Mouse (Mus musculus): Measurements from ENCODE around the gene Rph3a. TPM values are rescaled to one million over a fixed set of nuclear protein-coding genes. Genes with fewer than 3 reads are reported as not detected.
"Not testable (repeated sequence)": the region's sequence is repeated elsewhere in the genome, so short reads cannot be mapped to it uniquely, and the experiment has no call there.

Rph3a gene
- total and polyA plus RNA-seq, 3 experiments = not detected

- not testable (repeated sequence) for H3K79me2 ChIP-seq (ENCODE audit: control insufficient read depth, insufficient read depth, low read length, poor library complexity); H3K27me3 ChIP-seq (ENCODE audit: control insufficient read depth in 1 of 2, insufficient read depth in 2 of 2, low read length in 2 of 2); H3K9ac ChIP-seq (ENCODE audit: control insufficient read depth, low read depth, low read length, poor library complexity, severe bottlenecking); H3K27ac ChIP-seq (ENCODE audit: control insufficient read depth, low read depth, low read length); DNase-seq (ENCODE audit: low read depth, low spot score); H3K4me1 ChIP-seq (ENCODE audit: control insufficient read depth in 1 of 2, insufficient read depth in 2 of 2, low read length in 2 of 2); H3K9me3 ChIP-seq (replicated peaks; ENCODE audit: insufficient read depth, low read length); H3K4me3 ChIP-seq (ENCODE audit: control insufficient read depth in 1 of 2, insufficient read depth in 1 of 2, low read depth in 2 of 2, low read length in 2 of 2); H3K36me3 ChIP-seq (ENCODE audit: control insufficient read depth in 1 of 2, insufficient read depth in 2 of 2, low read length in 2 of 2)
Observed at GRCm38 (mm10) chr5:120914204-120914603, 95.7 kb downstream of the Rph3a start, which contains the start of gene Oas1d. TSS of gene Oas1d (plus strand) at chr5:120914536.

DNA sequence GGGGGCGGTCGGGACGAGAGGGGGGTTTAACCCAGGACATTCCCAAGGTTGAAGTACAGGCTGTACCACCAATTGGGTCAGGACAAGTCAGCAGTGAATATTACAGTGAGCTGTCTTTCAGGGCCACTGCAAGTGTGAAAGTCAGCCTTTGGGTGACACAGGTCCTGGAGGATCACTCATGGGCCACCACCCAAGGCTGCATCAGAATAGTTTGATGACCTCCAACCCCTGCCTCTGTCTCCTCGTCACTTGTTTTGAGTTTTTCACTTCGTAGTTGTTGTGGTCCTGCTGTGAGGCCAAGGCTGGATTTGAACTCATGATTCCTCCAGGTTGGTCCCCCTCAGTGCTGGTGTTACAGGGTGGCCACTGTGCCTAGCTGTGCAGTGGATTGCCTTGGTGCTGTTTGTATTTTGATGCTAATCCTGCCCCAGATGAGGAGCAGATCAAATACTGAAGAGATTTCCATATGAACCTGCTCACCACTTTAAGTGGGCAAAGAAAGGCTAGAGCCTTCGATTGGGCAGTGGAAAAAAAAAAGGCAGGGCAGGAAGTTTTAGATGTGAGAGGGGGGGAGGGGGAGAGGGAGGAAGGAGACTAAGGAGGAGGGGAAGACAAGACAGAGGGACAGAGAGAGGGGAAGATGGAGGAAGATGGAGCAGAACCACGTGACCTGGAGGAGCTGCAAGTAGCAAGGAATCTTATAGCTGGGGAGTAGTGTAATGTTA is 101.5 kb downstream of the Rph3a start:
- Histone ChIP-seq H3K4me3 (ENCODE audit: control insufficient read depth in 1 of 2, insufficient read depth in 1 of 2, low read depth in 2 of 2, low read length in 2 of 2) (no peak overlapping the region), H3K9me3 (replicated peaks; ENCODE audit: insufficient read depth, low read length) (no peaks in the 10 kb centered on the region), H3K27ac (ENCODE audit: control insufficient read depth, low read depth, low read length) (no peak overlapping the region), H3K27me3 (ENCODE audit: control insufficient read depth in 1 of 2, insufficient read depth in 2 of 2, low read length in 2 of 2) (no peaks in the 10 kb centered on the region), H3K36me3 (ENCODE audit: control insufficient read depth in 1 of 2, insufficient read depth in 2 of 2, low read length in 2 of 2) (no peaks in the 10 kb centered on the region), H3K9ac (ENCODE audit: control insufficient read depth, low read depth, low read length, poor library complexity, severe bottlenecking) (no peak overlapping the region), H3K79me2 (ENCODE audit: control insufficient read depth, insufficient read depth, low read length, poor library complexity) (no peaks in the 10 kb centered on the region), H3K4me1 (ENCODE audit: control insufficient read depth in 1 of 2, insufficient read depth in 2 of 2, low read length in 2 of 2) (no peaks in the 10 kb centered on the region)
- no peak for TF ChIP-seq POLR2A (IDR thresholded peaks at IDR 0.05; ENCODE audit: control insufficient read depth in 1 of 2, insufficient read depth in 1 of 2, low read depth in 1 of 2, low read length in 2 of 2, poor library complexity in 1 of 2)
- no peak for TF ChIP-seq KAT2A (conservative IDR thresholded peaks at IDR 0.05; ENCODE audit: low read depth, low read length)
- no peak for TF ChIP-seq MEF2A (IDR thresholded peaks at IDR 0.05; ENCODE audit: extremely low read depth, insufficient replicate concordance, low read depth, low read length, poor library complexity, severe bottlenecking)
- no peak for DNase-seq (ENCODE audit: low read depth, low spot score)

GRCm38 (mm10) chr5:120906791-120907733 is 102.8 kb downstream of the Rph3a start, which contains the start of gene Oas1a:
TSS of gene Oas1a (minus strand) at chr5:120907521.
- H3K27me3 ChIP-seq (ENCODE audit: control insufficient read depth in 1 of 2, insufficient read depth in 2 of 2, low read length in 2 of 2); H3K36me3 ChIP-seq (ENCODE audit: control insufficient read depth in 1 of 2, insufficient read depth in 2 of 2, low read length in 2 of 2); H3K79me2 ChIP-seq (ENCODE audit: control insufficient read depth, insufficient read depth, low read length, poor library complexity); H3K9me3 ChIP-seq (replicated peaks; ENCODE audit: insufficient read depth, low read length); DNase-seq (ENCODE audit: low read depth, low spot score); H3K4me3 ChIP-seq (ENCODE audit: control insufficient read depth in 1 of 2, insufficient read depth in 1 of 2, low read depth in 2 of 2, low read length in 2 of 2); H3K9ac ChIP-seq (ENCODE audit: control insufficient read depth, low read depth, low read length, poor library complexity, severe bottlenecking); H3K4me1 ChIP-seq (ENCODE audit: control insufficient read depth in 1 of 2, insufficient read depth in 2 of 2, low read length in 2 of 2); H3K27ac ChIP-seq (ENCODE audit: control insufficient read depth, low read depth, low read length): not testable (repeated sequence)

DNA sequence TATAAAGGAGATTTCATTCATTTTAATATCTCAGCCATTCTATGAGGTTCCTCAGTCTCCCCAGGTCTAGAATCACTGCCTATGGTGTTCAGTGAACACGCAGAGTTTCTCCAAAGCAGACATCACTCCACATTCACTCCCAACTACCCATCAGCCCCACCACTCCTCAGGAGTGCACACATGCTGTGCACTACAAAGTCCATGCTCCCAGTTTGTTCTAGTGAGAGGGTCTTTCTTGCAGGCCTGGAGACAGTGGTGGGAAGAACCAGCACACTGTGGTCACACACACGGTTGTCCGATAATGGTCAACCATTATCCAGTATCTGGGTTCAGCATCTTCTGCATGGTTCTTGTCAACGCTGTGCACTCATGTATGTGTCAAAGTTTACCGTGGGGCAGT is 107.8 kb downstream of the Rph3a start:
- no peak for TF ChIP-seq MAX (IDR thresholded peaks at IDR 0.05; ENCODE audit: low read length)
- TF ChIP-seq GABPA (IDR thresholded peaks at IDR 0.05; ENCODE audit: low read depth, low read length) = no peak
- no peak for TF ChIP-seq MAZ (IDR thresholded peaks at IDR 0.05; ENCODE audit: low read depth, low read length)
- no peak for TF ChIP-seq ZNF384 (IDR thresholded peaks at IDR 0.05; ENCODE audit: low read depth, low read length)
- no peak for TF ChIP-seq CTCF (IDR thresholded peaks at IDR 0.05 in 2 of 3, conservative IDR thresholded peaks at IDR 0.05 in 1 of 3; ENCODE audit: control insufficient read depth in 1 of 3, insufficient read depth in 1 of 3, low read depth in 2 of 3, low read length in 3 of 3, poor library complexity in 1 of 3, severe bottlenecking in 1 of 3)
- no peak for TF ChIP-seq TAL1 (IDR thresholded peaks at IDR 0.05; ENCODE audit: low read length)
- no peak for TF ChIP-seq NRF1 (IDR thresholded peaks at IDR 0.05; ENCODE audit: insufficient read depth, low read depth, low read length, poor library complexity, severe bottlenecking)
- TF ChIP-seq CHD1 (IDR thresholded peaks at IDR 0.05; ENCODE audit: low read depth, low read length) = no peak
- no peak for TF ChIP-seq ELF1 (IDR thresholded peaks at IDR 0.05; ENCODE audit: low read depth, low read length)
- H3K4me3 ChIP-seq (ENCODE audit: control insufficient read depth in 1 of 2, insufficient read depth in 1 of 2, low read depth in 2 of 2, low read length in 2 of 2) = no peak overlapping the region

More for the DNA sequence above, 107.8 kb downstream of the Rph3a start:
- no peaks in the 10 kb centered on the region for H3K36me3 ChIP-seq (ENCODE audit: control insufficient read depth in 1 of 2, insufficient read depth in 2 of 2, low read length in 2 of 2)
- DNase-seq (ENCODE audit: low read depth, low spot score) = no peak
- no peak overlapping the region for H3K27ac ChIP-seq (ENCODE audit: control insufficient read depth, low read depth, low read length)
- no peak overlapping the region for H3K9ac ChIP-seq (ENCODE audit: control insufficient read depth, low read depth, low read length, poor library complexity, severe bottlenecking)
- H3K27me3 ChIP-seq (ENCODE audit: control insufficient read depth in 1 of 2, insufficient read depth in 2 of 2, low read length in 2 of 2) = no peaks in the 10 kb centered on the region
- no peaks in the 10 kb centered on the region for H3K4me1 ChIP-seq (ENCODE audit: control insufficient read depth in 1 of 2, insufficient read depth in 2 of 2, low read length in 2 of 2)
- no peaks in the 10 kb centered on the region for H3K79me2 ChIP-seq (ENCODE audit: control insufficient read depth, insufficient read depth, low read length, poor library complexity)
- H3K9me3 ChIP-seq (replicated peaks; ENCODE audit: insufficient read depth, low read length) = no peaks in the 10 kb centered on the region

Measured in MEL (cell line).